Mouse (Mus musculus): ENCODE results near the gene Jmjd8.

DNA sequence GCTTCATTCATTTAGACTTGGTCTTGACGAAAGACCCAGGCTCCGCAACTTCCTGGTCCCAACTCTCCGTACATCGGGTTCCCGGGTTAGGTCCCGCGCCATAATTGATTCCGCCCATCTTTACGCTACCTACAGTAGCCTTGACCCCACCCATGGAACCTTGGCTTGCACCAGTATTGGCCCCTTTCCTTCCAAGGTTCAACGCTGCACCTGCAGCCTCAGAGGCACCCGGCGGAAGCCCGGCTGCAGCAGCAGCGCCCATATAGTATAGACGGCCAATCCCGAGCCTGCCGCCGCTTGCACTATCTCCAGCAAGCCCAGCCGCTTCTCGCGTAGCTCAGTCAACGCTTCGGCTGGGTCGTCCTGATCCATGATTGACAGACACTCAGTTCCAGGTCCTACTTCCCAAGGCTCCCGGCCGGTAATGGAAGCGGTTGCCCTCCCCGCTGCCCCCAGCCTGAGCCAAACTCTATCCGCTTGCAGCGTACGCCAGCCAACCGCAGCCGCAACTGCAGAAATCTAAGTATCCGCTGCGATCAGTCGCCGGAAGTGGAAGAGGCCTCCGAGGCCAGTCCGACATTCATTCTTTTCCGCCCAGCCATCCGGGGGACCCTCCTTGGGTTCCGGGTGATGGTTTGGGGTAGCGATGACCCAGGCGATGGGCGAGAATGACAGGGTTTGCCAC, 36.7 kb upstream of the Jmjd8 start:
- TF ChIP-seq CTCF (IDR thresholded peaks at IDR 0.05; ENCODE audit: low read depth, low read length) (no peak), POLR2A (IDR thresholded peaks at IDR 0.05; ENCODE audit: extremely low read depth, insufficient read depth, low read length) (peak; percentile 59)
